Mouse (Mus musculus) left cerebral cortex, postnatal 25 days (tissue): ENCODE data around the gene Plk5. TPM values are rescaled to one million over a fixed set of nuclear protein-coding genes. Genes with fewer than 3 reads are reported as not detected.
A peak's percentile ranks its signal among the peaks of the same experiment; 100 is the strongest.

Experiments used
- DNase-seq, 2 experiments: peaks; one replicate each; pipeline ENCODE4 v3.0.0; 2022; ENCODE audit warnings: low spot score in 2 of 2, mixed read lengths in 1 of 2
- intact Hi-C: fragments of 180-260 bp; cut with DNase I; formaldehyde crosslinking; loops from one replicate; pipeline ENCODE4 v1.15.1; 2025
- total RNA-seq, 2 experiments: library from RNA; stranded (reverse); gene quantifications; 2 replicates each; pipeline ENCODE4 v1.2.3; 2021

Gene Plk5
- total RNA-seq, 2 experiments from 2014 or later: 22.6 to 24.9 TPM

DNA sequence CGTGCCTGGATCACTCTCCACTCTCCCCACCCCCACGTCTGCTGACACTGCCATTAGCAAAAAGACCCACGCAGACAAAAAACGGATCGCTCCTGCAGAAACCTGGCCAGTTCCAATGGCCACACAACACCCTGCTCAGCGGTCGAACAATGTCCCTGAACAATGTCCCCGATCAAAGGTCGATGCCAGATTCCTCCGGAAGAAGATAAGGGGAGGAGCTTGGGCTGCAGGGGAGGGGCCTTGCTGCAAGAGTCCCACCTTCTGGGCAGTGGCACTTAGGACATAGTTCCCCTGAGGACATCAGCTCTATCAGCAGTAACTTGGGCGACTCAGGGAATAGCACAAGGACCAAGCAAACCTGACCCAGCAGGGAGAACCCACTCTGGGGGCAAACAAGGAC lies 4.4 kb upstream of the Plk5 start:
- intact Hi-C loops: loop anchor here (2.0 kb wide), 1 partner anchor 23 kb away; no protein-coding TSS in a partner anchor
- no peak for DNase-seq

DNA sequence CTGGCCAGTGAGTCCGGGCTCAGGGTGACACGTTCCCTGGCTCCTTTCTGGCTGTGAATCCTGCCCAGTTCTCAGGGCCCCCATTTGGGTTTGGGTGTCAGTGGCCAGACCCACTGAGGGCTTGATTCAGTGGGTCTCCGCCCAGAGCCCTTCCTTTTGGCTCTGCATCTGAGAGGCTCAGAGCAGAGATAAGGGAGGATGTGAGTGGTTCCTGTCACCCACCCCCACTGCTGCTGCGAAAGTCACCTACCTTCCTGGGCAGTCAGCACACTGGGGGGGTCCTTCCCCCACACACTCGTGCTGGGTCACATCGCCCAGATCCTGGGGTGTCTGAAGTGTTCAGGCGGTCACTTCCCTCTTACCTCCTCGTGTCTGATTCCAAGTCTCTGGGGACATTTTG lies 3.5 kb upstream of the Plk5 start:
- no peak for DNase-seq
- intact Hi-C loops: no loop called here

DNA sequence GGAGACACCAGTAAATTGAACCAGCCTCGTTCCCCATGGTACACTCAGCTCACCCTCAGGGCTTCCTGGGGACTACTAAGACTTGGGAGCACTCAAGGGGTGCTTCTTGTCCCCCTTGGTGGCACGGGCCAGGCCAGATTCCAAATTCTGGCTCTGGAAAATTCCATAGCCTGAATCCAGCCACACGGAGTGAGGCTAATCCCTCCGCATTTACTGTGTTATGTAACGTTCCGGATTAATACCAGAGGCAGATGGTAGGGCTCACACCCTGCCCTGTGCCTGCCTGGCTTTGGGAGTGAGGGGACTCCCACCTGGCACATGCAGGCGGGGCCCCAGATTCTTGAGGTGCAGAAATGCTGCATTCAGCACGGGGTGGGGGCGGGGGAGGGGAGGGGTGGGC lies 828 bp upstream of the Plk5 start:
- intact Hi-C loops: no loop called here
- DNase-seq: no peak

DNA sequence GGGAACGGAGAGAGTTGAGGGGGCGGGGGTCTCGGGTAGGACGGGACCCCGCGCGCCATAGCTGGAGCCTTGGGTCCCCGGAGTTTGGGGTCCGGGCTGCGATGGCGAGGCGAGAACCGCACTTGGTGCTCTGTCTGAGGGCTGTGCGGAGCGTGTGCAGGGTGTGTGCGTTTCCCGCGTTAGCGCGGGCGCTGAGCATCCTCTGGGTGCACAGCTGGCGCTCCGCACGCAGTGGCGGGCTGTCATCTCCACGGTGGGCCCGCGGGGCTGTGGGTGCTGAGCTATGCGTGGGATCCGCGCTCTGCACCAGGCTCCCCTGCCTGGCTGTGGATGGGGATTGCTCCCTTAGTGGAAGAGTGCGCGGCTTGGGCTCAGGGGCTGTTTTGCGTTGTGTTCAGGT lies 478 bp downstream of the Plk5 start:
- intact Hi-C loops: loop anchor here (2.0 kb wide), 1 partner anchor 16 kb away; no protein-coding TSS in a partner anchor
- no peak for DNase-seq

GRCm38 (mm10) chr10:80357336-80357735 lies 1.1 kb downstream of the Plk5 start:
- DNase-seq: peak in 1 of 2 experiments; percentile 71
- intact Hi-C loops: loop anchor here (2.0 kb wide), 1 partner anchor 15 kb away; no protein-coding TSS in a partner anchor

DNA sequence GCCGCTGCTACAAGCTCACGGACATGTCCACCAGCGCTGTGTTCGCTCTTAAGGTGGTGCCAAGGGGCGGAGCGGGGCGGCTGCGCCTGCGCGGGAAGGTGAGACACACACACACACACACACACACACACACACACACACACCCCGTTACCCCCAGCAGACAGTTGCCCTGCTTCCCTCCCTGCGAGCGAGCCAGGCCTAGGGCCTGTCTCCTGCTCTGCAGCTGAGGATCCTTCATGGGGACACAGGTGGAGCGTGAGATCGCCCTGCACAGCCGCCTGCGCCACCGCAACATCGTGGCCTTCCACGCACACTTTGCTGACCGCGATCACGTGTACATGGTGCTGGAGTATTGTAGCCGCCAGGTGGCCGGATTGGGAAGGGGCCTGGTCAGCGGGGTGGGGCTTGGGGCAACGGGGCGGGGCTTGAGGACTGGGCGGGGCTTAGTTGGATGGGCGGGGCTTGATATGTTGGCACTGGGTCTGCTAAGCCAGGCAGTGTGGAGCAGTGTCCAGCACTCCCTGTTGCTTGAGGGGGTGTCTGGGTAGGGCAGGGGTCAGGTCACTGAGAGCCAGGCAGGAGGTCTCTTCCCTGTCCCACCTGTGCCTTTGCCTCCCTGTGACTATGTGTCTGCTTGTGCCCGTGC lies 1.9 kb downstream of the Plk5 start:
- DNase-seq: no peak
- intact Hi-C loops: loop anchor here (2.0 kb wide), 1 partner anchor 15 kb away; no protein-coding TSS in a partner anchor

DNA sequence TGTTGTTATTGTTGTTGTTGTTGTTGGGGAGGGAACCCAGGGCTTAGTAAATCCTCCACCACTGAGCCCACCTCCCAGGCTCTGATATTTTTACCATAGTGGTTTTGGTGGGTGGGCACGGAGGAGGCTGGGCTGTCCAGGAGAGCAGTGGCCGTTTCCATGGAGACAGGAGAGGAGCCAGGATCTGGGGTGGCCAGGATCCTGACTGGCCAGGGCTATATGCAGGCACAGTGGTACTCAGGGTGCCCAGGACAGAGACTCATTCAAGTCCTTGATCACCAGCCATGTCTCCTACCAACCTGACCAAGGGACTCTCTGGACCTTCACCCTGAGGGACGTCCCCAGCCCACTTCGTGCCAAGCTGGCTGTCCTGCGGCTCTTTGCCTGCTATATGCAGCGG lies 7.5 kb downstream of the Plk5 start:
- intact Hi-C loops: no loop called here
- DNase-seq: no peak

GRCm38 (mm10) chr10:80365736-80366135 lies 9.5 kb downstream of the Plk5 start:
- no peak for DNase-seq
- intact Hi-C loops: no loop called here

- no peak for DNase-seq
These were observed 11.7 kb downstream of the Plk5 start for GRCm38 (mm10) chr10:80367954-80368353.

GRCm38 (mm10) chr10:80368392-80368791 lies 12.1 kb downstream of the Plk5 start:
- DNase-seq: no peak
- intact Hi-C loops: no loop called here

More at GRCm38 (mm10) chr10:80367954-80368353, 11.7 kb downstream of the Plk5 start:
- intact Hi-C loops: no loop called here

DNA sequence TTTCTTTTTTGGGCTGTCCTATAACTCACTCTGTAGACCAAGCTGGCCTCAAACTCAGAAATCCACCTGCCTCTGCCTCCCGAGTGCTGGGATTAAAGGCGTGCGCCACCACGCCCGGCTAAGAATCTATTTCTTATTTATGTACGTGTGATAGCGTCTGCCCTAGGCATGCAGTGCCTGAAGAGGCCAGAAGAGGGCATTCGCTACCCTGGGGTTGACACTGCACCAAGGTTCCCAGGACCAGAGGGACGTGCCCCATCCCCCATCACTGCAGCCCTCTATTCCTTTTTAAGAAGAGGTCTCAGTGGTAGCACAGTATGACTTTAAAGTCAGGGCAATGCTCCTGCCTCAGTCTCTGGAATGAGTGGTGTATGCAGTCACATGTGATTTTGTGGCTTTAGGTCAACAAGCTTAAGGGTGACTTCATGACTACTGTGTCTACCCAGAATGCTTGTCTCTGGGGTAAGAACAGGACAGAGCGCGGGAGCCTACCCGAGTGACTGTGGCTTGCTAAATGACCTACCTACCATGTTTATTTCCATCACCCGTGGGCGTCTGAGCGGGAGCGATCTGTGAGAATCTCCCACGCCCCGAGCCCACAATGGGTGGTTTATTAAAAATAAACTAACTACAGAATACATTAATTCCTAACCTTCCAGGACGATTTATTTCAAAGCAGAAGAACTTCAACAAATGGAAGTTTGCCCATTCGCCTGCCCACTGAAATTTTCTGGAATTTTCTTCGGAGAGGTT lies 13.9 kb downstream of the Plk5 start:
- DNase-seq: peak; percentile 43 to 81
- intact Hi-C loops: loop anchor here (10.0 kb wide), 1 partner anchor 195 kb away; the partner anchor contains the start of genes 1600002K03Rik and Efna2

- intact Hi-C loops: loop anchor here (10.0 kb wide), 1 partner anchor 197 kb away; the partner anchor contains the start of genes 1600002K03Rik and Efna2
- DNase-seq: peak; percentile 68 to 79
These were observed 15.2 kb downstream of the Plk5 start for GRCm38 (mm10) chr10:80371411-80371966.

DNA sequence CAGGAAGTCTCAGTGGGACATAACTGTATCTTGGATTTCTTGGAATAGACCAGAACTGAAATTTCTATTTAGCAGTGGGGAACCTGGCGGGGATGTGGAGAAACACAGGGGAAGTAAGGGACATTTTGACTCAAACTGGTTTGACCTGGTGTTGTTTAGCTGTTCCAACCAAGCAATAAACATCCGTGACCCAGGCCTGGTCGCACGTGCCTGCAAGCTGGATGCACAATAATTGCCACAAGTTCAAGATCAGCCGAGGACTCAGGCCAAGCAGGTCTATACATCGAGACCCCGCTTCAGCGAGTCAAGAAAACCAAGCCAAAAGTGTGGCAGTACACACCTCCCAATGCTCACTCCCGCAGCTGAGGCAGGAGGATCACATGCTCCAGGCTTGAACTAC lies 15.7 kb downstream of the Plk5 start:
- no peak for DNase-seq
- intact Hi-C loops: loop anchor here (2.0 to 10.0 kb wide), 2 partner anchors 15 to 197 kb away; partner anchors contain the start of genes 1600002K03Rik, Efna2 and Plk5

DNA sequence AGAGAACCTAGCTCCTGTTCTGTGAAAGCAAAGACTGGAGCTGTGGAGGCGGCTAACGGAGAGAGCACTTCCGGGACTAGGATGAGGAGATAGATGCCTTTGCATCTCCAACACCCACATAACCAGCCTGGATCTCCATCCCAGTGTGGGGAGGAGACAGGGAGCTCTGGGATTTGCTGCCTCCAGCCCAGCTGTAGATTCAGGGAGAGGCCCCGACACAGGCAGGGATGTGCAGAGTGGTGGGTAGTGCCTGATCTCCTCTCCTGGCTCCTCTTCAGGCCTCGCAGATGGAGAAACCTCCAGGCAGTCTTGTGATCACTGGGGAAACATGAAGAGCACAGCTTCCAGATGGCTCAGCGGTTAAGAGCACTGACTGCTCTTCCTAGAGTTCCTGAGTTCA lies 16.4 kb downstream of the Plk5 start:
- intact Hi-C loops: loop anchor here (2.0 to 10.0 kb wide), 2 partner anchors 16 to 198 kb away; partner anchors contain the start of genes 1600002K03Rik, Efna2 and Plk5
- DNase-seq: peak in 1 of 2 experiments; percentile 83

GRCm38 (mm10) chr10:80374063-80374462 lies 17.8 kb downstream of the Plk5 start:
- peak; percentile 76 to 86 for DNase-seq
- intact Hi-C loops: loop anchor here (1.0 to 10.0 kb wide), 4 partner anchors 23 to 199 kb away; partner anchors contain the start of genes 1600002K03Rik, Apc2 and Efna2

DNA sequence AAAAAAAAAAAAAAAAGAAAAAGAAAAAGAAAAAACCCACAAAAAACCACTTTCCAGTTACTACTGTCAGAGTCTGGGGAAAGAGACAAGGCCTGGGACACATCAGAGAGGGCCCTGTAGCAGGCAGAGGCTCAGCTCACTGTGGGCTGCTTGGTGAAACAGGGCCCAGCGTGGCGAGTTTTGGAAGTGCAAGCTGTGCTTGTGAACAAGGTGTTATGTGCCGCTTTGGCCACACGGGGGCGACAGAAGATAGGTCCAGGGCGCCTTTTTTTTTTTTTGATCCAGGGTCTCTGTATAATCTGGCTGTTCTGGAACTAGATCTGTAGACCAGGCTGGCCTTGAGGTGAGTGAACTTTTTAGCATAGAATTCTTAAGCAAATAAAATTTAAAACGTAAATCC lies 19.9 kb downstream of the Plk5 start:
- DNase-seq: peak; percentile 82 to 93
- intact Hi-C loops: loop anchor here (10.0 kb wide), 1 partner anchor 201 kb away; the partner anchor contains the start of genes 1600002K03Rik and Efna2

- DNase-seq: no peak
- intact Hi-C loops: loop anchor here (10.0 kb wide), 1 partner anchor 203 kb away; the partner anchor contains the start of genes 1600002K03Rik and Efna2
These were observed 21.5 kb downstream of the Plk5 start for GRCm38 (mm10) chr10:80377716-80378115.

- DNase-seq: no peak
- intact Hi-C loops: no loop called here
These were observed 26.5 kb downstream of the Plk5 start for GRCm38 (mm10) chr10:80382641-80383365.

DNA sequence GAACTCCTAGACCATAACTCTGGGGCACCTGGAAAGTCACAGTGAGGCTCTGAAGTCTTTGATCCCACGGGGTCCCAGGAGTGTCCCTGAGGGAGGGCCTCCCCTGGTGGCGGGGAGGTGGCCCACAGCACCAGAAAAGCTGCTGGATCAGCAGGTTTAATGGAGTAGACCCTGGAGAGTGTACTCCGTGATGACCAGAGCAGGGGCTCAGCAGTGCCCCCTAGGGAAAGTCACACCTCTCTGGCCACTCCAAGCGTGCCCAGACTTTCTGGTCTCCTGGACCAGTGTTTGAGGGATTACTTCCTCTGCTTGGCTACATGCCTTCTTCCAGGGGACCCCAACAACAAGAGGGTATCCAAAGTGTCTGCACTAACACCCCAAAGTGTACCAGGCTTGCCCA lies 27.2 kb downstream of the Plk5 start:
- intact Hi-C loops: no loop called here
- no peak for DNase-seq
